Mouse (Mus musculus) lung, adult 2 months (tissue): ENCODE measurements at regions not wholly inside any gene's neighbourhood (a gene's known extent, or its start where the extent isn't known, plus 50 kb on each side); places are given as distances from the start of the nearest gene placed in this dataset.

Source experiments
- CTCF ChIP-seq: fragments of 200-500 bp; IDR thresholded peaks from 2 replicates; pipeline ENCODE4 v1.5.1; 2011; ENCODE audit warnings: mild to moderate bottlenecking, low read length, control low read depth; ENCODE audit not compliant: insufficient read depth
- POLR2A ChIP-seq: fragments of 200-500 bp; IDR thresholded peaks from 2 replicates; pipeline ENCODE4 v1.6.1; 2011; ENCODE audit warnings: low read depth, mild to moderate bottlenecking, control low read depth, low read length, borderline replicate concordance; ENCODE audit errors: extremely low read depth

- TF ChIP-seq CTCF (no peak), POLR2A (no peak)
These were observed 429.9 kb upstream of the Actbl2 start for GRCm38 (mm10) chr13:110824878-110825277.
